Mouse (Mus musculus): ENCODE measurements around the gene Rwdd1.

DNA sequence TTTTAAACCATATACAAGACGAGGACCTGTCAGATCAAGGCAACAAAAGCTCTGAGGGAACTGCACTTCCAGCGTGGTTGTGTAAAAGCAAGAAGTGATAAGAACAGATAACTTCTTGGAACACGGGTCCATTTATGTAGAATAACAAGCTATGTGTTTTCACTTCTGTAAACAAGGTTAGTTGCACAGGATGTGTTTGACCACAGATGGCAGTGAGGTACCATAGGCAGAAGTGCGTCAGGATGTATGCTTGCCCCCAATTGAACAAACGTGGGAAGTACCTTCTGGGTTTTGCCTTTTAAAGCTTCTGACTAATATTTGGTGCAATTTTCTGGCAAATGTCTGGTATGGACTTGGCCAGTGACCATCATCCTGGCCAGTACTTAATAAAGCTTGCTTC, 10.9 kb upstream of the Rwdd1 start:
- TF ChIP-seq POLR2A (IDR thresholded peaks at IDR 0.05; ENCODE audit: insufficient read length, low read depth) (no peak), CEBPB (IDR thresholded peaks at IDR 0.05; ENCODE audit: insufficient read depth, poor library complexity, severe bottlenecking) (no peak), USF1 (IDR thresholded peaks at IDR 0.05; ENCODE audit: low read depth) (no peak), MAX (IDR thresholded peaks at IDR 0.05; ENCODE audit: low read depth) (no peak), E2F4 (IDR thresholded peaks at IDR 0.05; ENCODE audit: insufficient read depth) (no peak), MYOD1 (IDR thresholded peaks at IDR 0.05; ENCODE audit: control insufficient read depth in 1 of 3, insufficient read length in 2 of 3, low read depth in 2 of 3) (no peak), REST (IDR thresholded peaks at IDR 0.05; ENCODE audit: insufficient read depth, insufficient read length) (no peak), MYOG (IDR thresholded peaks at IDR 0.05; ENCODE audit: control insufficient read depth in 1 of 3, insufficient read depth in 1 of 3, insufficient read length in 2 of 3, low read depth in 2 of 3) (no peak), POLR2AphosphoS2 (IDR thresholded peaks at IDR 0.05; ENCODE audit: insufficient read length, low read depth) (no peak)

Data from myocyte (in vitro differentiated cells).